Mouse (Mus musculus): Measurements from ENCODE around the gene Gm49339.
"Not testable (repeated sequence)": the region's sequence is repeated elsewhere in the genome, so short reads cannot be mapped to it uniquely, and the experiment has no call there.

Gm49339 gene

GRCm38 (mm10) chr10:51480397-51480796 lies at the start of gene Gm49339, which contains the start of gene Lilr4b:
Gene Gm49339 (plus strand): TSS chr10:51480612.
Gene Lilr4b (plus strand): TSS chr10:51480632.
- not testable (repeated sequence) for DNase-seq

GRCm38 (mm10) chr10:51432940-51433339 lies 47.5 kb upstream of the Gm49339 start:
- no peak for DNase-seq

GRCm38 (mm10) chr10:51435684-51436083 lies 44.7 kb upstream of the Gm49339 start:
- DNase-seq = no peak

GRCm38 (mm10) chr10:51451610-51452009 lies 28.8 kb upstream of the Gm49339 start:
- no peak for DNase-seq

GRCm38 (mm10) chr10:51453616-51454298 lies 26.7 kb upstream of the Gm49339 start:
- DNase-seq = no peak

- no peak for DNase-seq
Measured at GRCm38 (mm10) chr10:51454365-51454764, 26.0 kb upstream of the Gm49339 start.

GRCm38 (mm10) chr10:51455762-51456161 lies 24.6 kb upstream of the Gm49339 start:
- no peak for DNase-seq

GRCm38 (mm10) chr10:51456369-51456768 lies 24.0 kb upstream of the Gm49339 start:
- DNase-seq = no peak

- not testable (repeated sequence) for DNase-seq
Measured at GRCm38 (mm10) chr10:51463800-51464199, 16.6 kb upstream of the Gm49339 start.

GRCm38 (mm10) chr10:51490691-51491090 lies 10.3 kb downstream of the Gm49339 start, which contains the start of gene Lilrb4a:
Gene Lilrb4a (plus strand): TSS chr10:51490956.
- DNase-seq = not testable (repeated sequence)

GRCm38 (mm10) chr10:51520021-51520420 lies 39.6 kb downstream of the Gm49339 start:
- DNase-seq = no peak

- no peak for DNase-seq
Measured at GRCm38 (mm10) chr10:51521453-51521852, 41.0 kb downstream of the Gm49339 start.

- DNase-seq = no peak
Measured at GRCm38 (mm10) chr10:51526090-51526489, 45.7 kb downstream of the Gm49339 start.

GRCm38 (mm10) chr10:51526633-51527032 lies 46.2 kb downstream of the Gm49339 start:
- DNase-seq = no peak

- no peak for DNase-seq
Measured at GRCm38 (mm10) chr10:51528840-51529434, 48.5 kb downstream of the Gm49339 start.

- no peak for DNase-seq
Measured at GRCm38 (mm10) chr10:51529497-51529896, 49.1 kb downstream of the Gm49339 start.

GRCm38 (mm10) chr10:51530813-51531212 lies 50.4 kb downstream of the Gm49339 start:
- no peak for DNase-seq

Data from kidney, postnatal 36 days (tissue).